Mouse (Mus musculus) E14TG2a.4 (cell line): ENCODE measurements around the gene Atp8a2.

Source experiments
- H3K27me3 ChIP-seq: 2 replicates; pipeline ENCODE4 v1.6.1; 2014; ENCODE audit warnings: low read length, control low read depth; ENCODE audit not compliant: insufficient read depth
- H3K36me3 ChIP-seq: 2 replicates; pipeline ENCODE4 v1.6.1; 2014; ENCODE audit warnings: low read length, control low read depth; ENCODE audit not compliant: insufficient read depth
- H3K4me1 ChIP-seq: replicated peaks from 2 replicates; pipeline ENCODE4 v1.6.1; 2014; ENCODE audit warnings: low read depth, low read length, control low read depth
- H3K4me3 ChIP-seq: replicated peaks from 2 replicates; pipeline ENCODE4 v1.5.1; 2014; ENCODE audit warnings: mild to moderate bottlenecking, low read length
- H3K9me3 ChIP-seq: 2 replicates; pipeline ENCODE4 v1.6.1; 2014; ENCODE audit warnings: low read length, control low read depth
- CTCF ChIP-seq: conservative IDR thresholded peaks from 2 replicates; pipeline ENCODE4 v1.5.1; 2014; ENCODE audit warnings: low read length
- NANOG ChIP-seq: IDR thresholded peaks from 2 replicates; pipeline ENCODE4 v1.6.1; 2014; ENCODE audit warnings: borderline replicate concordance, low read length, mixed read lengths
- POU5F1 ChIP-seq: IDR thresholded peaks from 2 replicates; pipeline ENCODE4 v1.6.1; 2014; ENCODE audit warnings: low read length, borderline replicate concordance

Atp8a2 gene

DNA sequence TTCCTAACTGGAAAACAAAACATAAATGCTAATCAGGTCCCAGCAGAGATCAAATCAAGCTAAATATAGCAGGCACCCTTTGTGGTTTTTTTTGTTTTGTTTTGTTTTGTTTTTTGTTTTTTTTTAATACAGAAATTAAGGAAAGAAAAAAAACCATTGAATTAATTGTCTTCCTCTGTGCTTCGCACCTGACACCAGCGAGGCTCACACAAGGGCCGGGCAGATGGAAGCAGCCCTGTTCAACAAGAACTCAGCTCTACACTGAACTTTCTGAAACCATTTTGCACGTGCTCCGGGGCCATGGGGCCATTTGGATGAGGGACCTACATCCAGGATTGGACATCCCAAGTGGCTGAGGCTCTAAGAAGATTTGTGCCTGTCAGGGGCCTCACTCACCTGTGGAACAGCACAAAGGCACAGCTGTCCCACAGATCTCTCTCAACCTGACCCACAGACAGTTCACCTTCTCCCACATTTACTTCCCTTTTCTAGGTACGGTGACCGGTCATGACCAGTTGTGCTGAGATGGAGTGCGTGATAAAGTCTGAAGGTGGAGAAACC is 459.2 kb downstream of the Atp8a2 start:
- no peak overlapping the region for H3K4me3 ChIP-seq
- H3K36me3 ChIP-seq, result no peaks in the 10 kb centered on the region
- no peak for TF ChIP-seq CTCF
- no peak for TF ChIP-seq NANOG
- TF ChIP-seq POU5F1, result no peak
- no peaks in the 10 kb centered on the region for H3K9me3 ChIP-seq
- peaks cover 26% of the 10 kb centered on the region for H3K27me3 ChIP-seq
- peaks cover 59% of the 10 kb centered on the region for H3K4me1 ChIP-seq

DNA sequence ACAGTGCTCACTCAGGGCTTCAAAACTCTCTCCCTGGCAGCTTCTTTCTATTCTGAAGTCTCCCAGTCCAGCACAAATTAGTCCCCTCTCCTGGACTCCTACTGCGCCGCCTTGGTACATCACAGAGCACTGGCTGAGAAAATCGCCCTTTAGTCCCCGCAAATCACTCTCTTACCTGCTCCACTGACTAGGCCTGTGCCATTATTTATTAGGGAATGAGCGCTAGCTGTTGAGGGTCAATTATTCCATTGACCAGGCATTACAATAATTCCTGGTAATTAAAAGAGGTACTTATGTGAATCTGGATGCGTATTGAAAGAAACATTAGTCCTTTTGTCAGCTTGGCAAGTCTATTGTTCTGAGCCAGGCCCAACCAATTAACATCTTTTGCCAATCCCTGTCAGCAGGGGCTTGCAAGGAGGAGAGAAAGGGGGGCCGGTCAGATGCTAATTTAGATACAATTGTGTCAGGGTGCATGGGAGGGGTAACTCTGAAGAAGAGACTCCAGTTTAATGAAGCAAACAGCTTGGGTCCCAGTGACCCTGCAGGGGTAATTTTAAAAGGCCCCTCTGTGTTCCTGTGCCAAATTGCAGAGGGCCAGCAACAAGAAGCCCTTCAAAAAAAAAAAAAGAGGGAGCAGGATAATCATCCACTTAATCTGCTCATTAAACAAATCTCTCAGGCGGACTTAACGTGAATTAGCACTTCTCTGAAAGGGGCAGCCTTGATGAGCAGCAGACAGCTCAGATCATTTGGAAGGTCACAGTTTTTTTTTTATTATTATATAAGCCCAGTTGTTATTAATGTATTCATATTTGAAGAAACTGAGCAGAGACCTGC is 459.9 kb downstream of the Atp8a2 start:
- Histone ChIP-seq H3K36me3 (no peaks in the 10 kb centered on the region), H3K9me3 (no peaks in the 10 kb centered on the region), H3K4me3 (peak overlapping the region; percentile 37; the same call in 1 of the 2 replicates), H3K27me3 (peaks cover 24% of the 10 kb centered on the region), H3K4me1 (peaks cover 66% of the 10 kb centered on the region)
- TF ChIP-seq POU5F1 (no peak), NANOG (peak; percentile 79), CTCF (no peak)

DNA sequence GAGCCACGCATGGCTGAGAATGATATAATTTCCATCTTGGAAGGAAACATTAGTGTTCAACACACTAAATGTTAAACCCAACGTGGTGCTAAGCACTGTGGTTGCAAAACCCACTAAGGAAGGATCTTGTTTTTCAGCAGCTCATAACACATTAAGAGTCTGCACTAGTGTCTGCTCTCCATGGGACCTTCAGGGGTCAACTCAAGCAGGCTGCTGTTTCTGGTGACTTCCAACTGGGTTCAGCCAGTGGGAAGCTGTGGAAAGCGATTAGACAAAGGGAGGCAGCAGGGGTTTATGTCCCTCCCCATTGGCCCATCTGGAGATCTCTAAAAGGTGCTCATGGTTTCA is 467.0 kb downstream of the Atp8a2 start:
- H3K4me1 ChIP-seq, result peaks cover 49% of the 10 kb centered on the region
- no peak for TF ChIP-seq CTCF
- no peak for TF ChIP-seq NANOG
- TF ChIP-seq POU5F1, result no peak
- no peaks in the 10 kb centered on the region for H3K36me3 ChIP-seq
- no peaks in the 10 kb centered on the region for H3K9me3 ChIP-seq
- no peak overlapping the region for H3K4me3 ChIP-seq
- no peaks in the 10 kb centered on the region for H3K27me3 ChIP-seq

DNA sequence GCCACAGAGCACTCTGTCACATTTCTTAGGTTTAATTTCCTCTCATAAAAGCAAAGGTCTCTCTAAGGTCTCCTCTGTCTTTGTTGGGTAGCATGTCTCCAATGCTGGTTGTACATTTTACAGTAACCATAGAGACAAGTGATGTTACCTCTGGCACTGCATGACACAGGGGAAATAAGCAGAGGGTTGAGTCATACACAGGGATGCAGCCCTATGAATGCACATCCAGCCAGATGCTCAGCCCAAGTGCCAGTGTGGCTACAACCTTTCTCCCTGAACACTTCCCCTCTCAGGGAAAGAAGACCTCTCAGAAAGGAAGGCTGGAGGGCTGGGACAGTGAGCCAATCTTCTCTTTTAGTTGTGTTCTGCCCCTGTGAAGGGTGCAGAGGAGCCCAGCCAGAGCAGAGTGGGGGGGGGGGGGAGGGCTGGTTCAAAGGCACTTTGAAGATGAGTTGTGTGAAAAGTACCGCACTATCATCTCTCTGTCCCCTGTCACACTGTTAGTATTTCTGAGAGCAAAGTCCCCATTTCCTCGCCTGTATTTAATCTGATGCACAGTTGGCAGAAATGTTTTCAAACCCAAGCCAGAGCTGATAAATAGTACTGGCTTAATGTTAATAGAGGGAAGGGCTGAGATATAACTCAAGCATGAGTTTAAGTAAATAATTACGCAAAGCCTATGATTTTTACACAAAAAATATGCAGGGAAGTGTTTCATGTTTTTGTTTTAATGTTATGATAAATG is 467.5 kb downstream of the Atp8a2 start:
- peaks cover 44% of the 10 kb centered on the region for H3K4me1 ChIP-seq
- TF ChIP-seq NANOG, result no peak
- no peak for TF ChIP-seq CTCF
- no peak for TF ChIP-seq POU5F1
- H3K27me3 ChIP-seq, result no peaks in the 10 kb centered on the region

DNA sequence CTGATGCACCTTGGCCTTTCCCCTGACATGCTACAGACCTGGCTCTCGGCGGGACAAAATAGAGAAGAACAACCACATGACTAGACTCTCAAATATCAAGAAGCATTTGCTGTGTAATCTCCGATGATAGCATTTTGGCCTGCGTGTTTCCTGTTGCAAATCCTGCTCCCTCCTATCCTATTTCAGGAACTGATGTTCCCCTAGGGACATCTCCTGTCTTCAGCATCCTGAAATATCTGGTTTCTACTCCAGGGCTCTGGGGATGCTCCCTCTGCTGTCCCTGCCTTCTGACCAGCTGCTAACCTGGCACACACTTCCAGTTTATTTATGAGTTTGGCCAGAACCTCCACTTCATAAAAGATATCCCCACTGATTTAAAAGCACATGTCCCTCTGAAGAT is 470.0 kb downstream of the Atp8a2 start:
- H3K4me1 ChIP-seq, result peaks cover 24% of the 10 kb centered on the region
- TF ChIP-seq CTCF (no peak), POU5F1 (no peak), NANOG (no peak)

More for the DNA sequence above, 467.5 kb downstream of the Atp8a2 start:
- no peak overlapping the region for H3K4me3 ChIP-seq
- no peaks in the 10 kb centered on the region for H3K9me3 ChIP-seq
- no peaks in the 10 kb centered on the region for H3K36me3 ChIP-seq

DNA sequence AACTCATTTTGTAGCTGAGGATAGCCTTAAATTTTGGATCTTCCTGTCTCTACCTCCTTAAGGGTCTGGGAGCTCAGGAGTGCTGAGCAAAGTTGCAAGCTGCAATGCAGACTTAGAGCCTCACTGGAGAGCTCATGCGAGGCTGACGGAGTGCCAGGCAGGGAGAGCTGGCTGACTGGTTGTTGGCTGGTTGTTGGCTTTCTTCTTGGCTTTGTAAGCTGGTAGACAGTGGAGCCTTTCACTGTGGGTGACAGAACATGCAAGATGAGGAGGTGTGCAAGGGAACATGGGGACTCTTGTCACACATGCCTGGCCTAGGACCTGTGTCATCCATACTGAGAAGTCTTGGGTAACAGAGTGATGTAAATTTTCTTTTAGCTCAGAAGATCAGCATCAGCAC is 473.8 kb downstream of the Atp8a2 start:
- Histone ChIP-seq H3K4me3 (no peak overlapping the region), H3K36me3 (no peaks in the 10 kb centered on the region), H3K9me3 (no peaks in the 10 kb centered on the region), H3K27me3 (peaks cover 20% of the 10 kb centered on the region), H3K4me1 (no peaks in the 10 kb centered on the region)
- TF ChIP-seq CTCF, result no peak
- TF ChIP-seq NANOG, result no peak
- no peak for TF ChIP-seq POU5F1

More for the DNA sequence above, 470.0 kb downstream of the Atp8a2 start:
- no peaks in the 10 kb centered on the region for H3K9me3 ChIP-seq
- H3K27me3 ChIP-seq, result peaks cover 13% of the 10 kb centered on the region; the same call in 1 of the 2 replicates
- no peaks in the 10 kb centered on the region for H3K36me3 ChIP-seq
- no peak overlapping the region for H3K4me3 ChIP-seq

DNA sequence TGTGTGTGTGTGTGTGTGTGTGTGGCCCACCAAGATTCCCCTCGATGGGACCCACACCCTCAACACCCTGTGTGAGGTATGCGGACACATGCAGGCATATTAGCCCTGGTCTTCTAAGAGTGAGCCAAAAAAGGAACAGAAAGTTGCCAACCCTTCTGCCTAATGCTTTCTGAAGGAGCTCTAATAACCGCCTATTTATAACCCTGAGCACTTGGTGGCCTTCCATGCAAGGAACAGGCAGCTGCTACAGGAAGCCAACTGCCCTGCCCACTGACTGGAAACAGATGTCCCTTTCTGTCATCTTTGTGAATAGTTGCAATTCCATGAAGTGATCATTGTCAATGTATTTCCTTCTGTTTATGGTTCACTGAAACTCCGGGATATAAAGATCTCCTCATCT is 475.0 kb downstream of the Atp8a2 start:
- Histone ChIP-seq H3K4me1 (no peaks in the 10 kb centered on the region), H3K4me3 (no peak overlapping the region), H3K27me3 (peaks cover 20% of the 10 kb centered on the region), H3K36me3 (no peaks in the 10 kb centered on the region), H3K9me3 (no peaks in the 10 kb centered on the region)
- TF ChIP-seq CTCF (no peak), POU5F1 (no peak), NANOG (no peak)

DNA sequence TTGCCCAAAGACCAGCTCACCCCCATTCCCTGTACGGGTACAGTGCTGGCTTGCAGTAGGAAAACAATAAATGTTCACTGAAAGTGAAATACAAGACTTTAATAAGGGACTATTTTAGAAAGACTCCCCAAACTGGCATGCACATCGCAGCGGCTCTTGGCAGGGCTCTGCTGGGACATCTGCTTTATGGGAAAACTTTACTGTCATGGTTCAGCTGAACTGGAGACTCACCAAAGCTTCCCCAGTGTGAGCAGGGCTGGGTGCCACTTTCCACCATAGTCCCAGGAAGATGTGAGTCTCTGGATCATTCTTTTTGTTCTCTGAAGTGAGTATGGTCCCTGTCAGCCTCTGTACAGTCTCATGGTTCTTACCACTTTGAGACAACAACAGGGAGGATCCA is 475.6 kb downstream of the Atp8a2 start:
- Histone ChIP-seq H3K4me1 (no peaks in the 10 kb centered on the region), H3K36me3 (no peaks in the 10 kb centered on the region), H3K27me3 (peaks cover 20% of the 10 kb centered on the region), H3K4me3 (no peak overlapping the region), H3K9me3 (no peaks in the 10 kb centered on the region)
- TF ChIP-seq NANOG, result no peak
- TF ChIP-seq POU5F1, result no peak
- TF ChIP-seq CTCF, result no peak
